Mouse (Mus musculus) liver, adult (tissue): Measurements from ENCODE around the gene Gm20075.

Experiments
- GATA4 ChIP-seq: IDR thresholded peaks from 2 replicates; pipeline ENCODE4 v1.6.1; 2014; ENCODE audit warnings: mild to moderate bottlenecking, low read length; ENCODE audit not compliant: insufficient replicate concordance

Gene Gm20075

DNA sequence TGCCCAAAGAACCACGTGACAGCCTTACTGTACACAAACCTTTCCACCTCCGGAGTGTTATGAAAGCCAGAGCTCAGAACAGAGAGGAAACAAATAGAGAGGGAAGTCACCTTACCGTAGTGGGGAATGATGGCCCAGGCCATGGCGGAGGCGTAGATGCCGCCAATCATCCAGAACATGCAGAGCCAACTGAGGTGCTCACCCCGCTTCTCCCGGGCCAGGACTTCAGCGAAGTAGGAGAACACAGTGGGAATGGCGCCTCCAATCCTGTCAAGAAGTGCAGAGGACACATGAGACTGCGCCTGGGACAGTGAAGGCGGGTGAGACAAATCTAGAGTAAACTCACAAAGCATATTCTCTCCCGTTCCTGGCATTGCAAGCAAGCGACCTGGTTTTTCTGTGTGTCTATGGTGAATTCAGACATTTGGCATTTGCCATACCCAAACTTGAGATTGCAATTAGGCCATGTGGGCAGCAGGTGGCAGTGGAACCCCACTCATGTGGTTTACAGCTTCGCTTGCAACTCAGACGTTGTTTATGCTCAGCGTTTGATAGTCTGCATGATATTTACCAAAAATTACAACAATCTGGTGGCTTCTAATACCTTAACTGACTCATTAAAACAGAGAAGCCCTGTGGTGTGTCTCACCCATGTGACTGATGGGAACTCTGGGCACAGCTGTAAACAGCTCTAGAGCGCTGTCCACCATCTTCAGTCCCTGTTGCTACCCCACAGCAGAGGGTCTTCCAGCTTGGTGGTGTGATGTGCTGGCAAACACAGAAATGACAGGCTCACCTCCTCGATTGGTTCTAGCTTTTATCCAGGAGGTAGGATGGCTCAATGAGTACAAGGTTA is 50.6 kb downstream of the Gm20075 start:
- TF ChIP-seq GATA4 = no peak
